In genomic region chr10:80302471-80302881, GRCm38 (mm10) we compare ENCODE assay signal across 8 mouse cellular contexts. TPM values are rescaled to one million over a fixed set of nuclear protein-coding genes. Genes with fewer than 3 reads are reported as not detected.
A peak's percentile ranks its signal among the peaks of the same experiment; 100 is the strongest.
DNase-seq lines count a peak whose midpoint lies in the region; ATAC-seq lines count a peak whose summit lies in the region.

No protein-coding gene starts in this region.

- WGBS in forebrain, embryonic 11.5 days: 18% methylated on average over 9 of the region's 9 CpGs
- 11% methylated on average over 9 of the region's 9 CpGs for WGBS in heart, embryonic 15.5 days
- 12% methylated on average over 9 of the region's 9 CpGs for WGBS in kidney, embryonic 15.5 days
- WGBS in lung, embryonic 16.5 days: 5% methylated on average over 9 of the region's 9 CpGs

- peak; percentile 75 for DNase-seq in right cerebral cortex, postnatal 4 days
- DNase-seq in right cerebral cortex, postnatal 14 days: no peak
- no peak for DNase-seq in forebrain, embryonic 11.5 days (ENCODE audit: low spot score)
- peak; percentile 63 for DNase-seq in retina, postnatal 1 day
- DNase-seq in spleen, adult 18-20 months: no peak

- no peak overlapping the region for H3K27ac ChIP-seq in forebrain, embryonic 11.5 days (ENCODE audit: low read depth, low read length)
- H3K27ac ChIP-seq in heart, embryonic 15.5 days: peak overlapping the region; percentile 42; the same call in 1 of the 2 replicates
- no peak overlapping the region for H3K27ac ChIP-seq in kidney, embryonic 15.5 days
- H3K27ac ChIP-seq in lung, embryonic 16.5 days (ENCODE audit: low read length): peak overlapping the region; percentile 52

- H3K9ac ChIP-seq in forebrain, embryonic 11.5 days (ENCODE audit: low read length): no peak overlapping the region
- no peak overlapping the region; the same call in 1 of the 2 replicates for H3K9ac ChIP-seq in heart, embryonic 15.5 days
- H3K9ac ChIP-seq in kidney, embryonic 15.5 days: 0 out of 2 replicates have a peak overlapping the region, but pooled peaks have one; percentile 17
- 0 out of 2 replicates have a peak overlapping the region, but pooled peaks have one; percentile 39 for H3K9ac ChIP-seq in lung, embryonic 16.5 days (ENCODE audit: low read length)

- H3K4me1 ChIP-seq in forebrain, embryonic 11.5 days (replicated peaks; ENCODE audit: control insufficient read depth, insufficient read depth, low read length): peaks cover 40% of the 10 kb centered on the region
- peaks cover 10% of the 10 kb centered on the region for H3K4me1 ChIP-seq in heart, embryonic 15.5 days (replicated peaks)
- H3K4me1 ChIP-seq in kidney, embryonic 15.5 days: peaks cover 26% of the 10 kb centered on the region
- peaks cover 17% of the 10 kb centered on the region for H3K4me1 ChIP-seq in lung, embryonic 16.5 days (replicated peaks; ENCODE audit: control insufficient read depth, insufficient read depth, low read length)

- peaks cover 5% of the 10 kb centered on the region for H3K27me3 ChIP-seq in forebrain, embryonic 11.5 days (ENCODE audit: control insufficient read depth, insufficient read depth, low read length)
- H3K27me3 ChIP-seq in heart, embryonic 15.5 days: peaks cover 97% of the 10 kb centered on the region
- peaks cover 98% of the 10 kb centered on the region for H3K27me3 ChIP-seq in kidney, embryonic 15.5 days
- H3K27me3 ChIP-seq in lung, embryonic 16.5 days (ENCODE audit: control insufficient read depth, insufficient read depth, low read depth, low read length): peaks cover 67% of the 10 kb centered on the region

- H3K36me3 ChIP-seq in forebrain, embryonic 11.5 days (ENCODE audit: control insufficient read depth, insufficient read depth, low read length): peaks cover 12% of the 10 kb centered on the region; the same call in 1 of the 2 replicates
- no peaks in the 10 kb centered on the region for H3K36me3 ChIP-seq in heart, embryonic 15.5 days
- no peaks in the 10 kb centered on the region for H3K36me3 ChIP-seq in kidney, embryonic 15.5 days
- H3K36me3 ChIP-seq in lung, embryonic 16.5 days (ENCODE audit: control insufficient read depth, insufficient read depth, low read length): no peaks in the 10 kb centered on the region

- no peaks in the 10 kb centered on the region for H3K9me3 ChIP-seq in forebrain, embryonic 11.5 days (ENCODE audit: control insufficient read depth, low read length)
- H3K9me3 ChIP-seq in heart, embryonic 15.5 days (replicated peaks): no peaks in the 10 kb centered on the region
- no peaks in the 10 kb centered on the region for H3K9me3 ChIP-seq in kidney, embryonic 15.5 days (replicated peaks)
- H3K9me3 ChIP-seq in lung, embryonic 16.5 days (ENCODE audit: control insufficient read depth, low read length): no peaks in the 10 kb centered on the region

- peak overlapping the region; percentile 74 for H3K4me2 ChIP-seq in forebrain, embryonic 11.5 days (ENCODE audit: low read depth, low read length, severe bottlenecking)
- H3K4me2 ChIP-seq in heart, embryonic 15.5 days: peak overlapping the region; percentile 21
- H3K4me2 ChIP-seq in kidney, embryonic 15.5 days: peak overlapping the region; percentile 26
- H3K4me2 ChIP-seq in lung, embryonic 16.5 days (ENCODE audit: low read depth, low read length): peak overlapping the region; percentile 27

- ATAC-seq in forebrain, embryonic 11.5 days (replicated peaks; ENCODE audit: low FRiP score): no peak
- ATAC-seq in heart, embryonic 15.5 days (replicated peaks; ENCODE audit: insufficient number of reproducible peaks, insufficient read depth, low FRiP score, low read depth): peak; percentile 53
- ATAC-seq in kidney, embryonic 15.5 days (replicated peaks; ENCODE audit: low FRiP score): peak; percentile 53
- peak; percentile 95 for ATAC-seq in lung, embryonic 16.5 days (ENCODE audit: low read depth)

- H3K4me3 ChIP-seq in forebrain, embryonic 11.5 days (ENCODE audit: low read depth, low read length): peak overlapping the region; percentile 63
- H3K4me3 ChIP-seq in heart, embryonic 15.5 days: no peak overlapping the region
- 0 out of 2 replicates have a peak overlapping the region, but pooled peaks have one; percentile 4 for H3K4me3 ChIP-seq in kidney, embryonic 15.5 days (replicated peaks)
- no peak overlapping the region for H3K4me3 ChIP-seq in lung, embryonic 16.5 days (ENCODE audit: low read length)

RNA-seq across cellular contexts. Expression of gene Apc2, which starts 6.7 kb away (rescaled TPM):
- polyA plus RNA-seq in forebrain, embryonic 11.5 days (2014; fragmentation: Nextera tagmentation; extraction: Ambion mirVana): 75.5 and 77.7 TPM in 2 replicates
- 0.96 and 2.1 TPM in 2 replicates for polyA plus RNA-seq in heart, embryonic 15.5 days (2015; fragmentation: Nextera tagmentation; extraction: Ambion mirVana)
- polyA plus RNA-seq in kidney, embryonic 15.5 days (2015; fragmentation: Nextera tagmentation; extraction: Ambion mirVana): 1.6 and 2.4 TPM in 2 replicates
- 0.67 and 0.88 TPM in 2 replicates for polyA plus RNA-seq in lung, embryonic 16.5 days (2015; fragmentation: Nextera tagmentation; extraction: Ambion mirVana)

RNA-seq across cellular contexts. Expression of gene Rps15, which starts 10.2 kb away (rescaled TPM):
- 858 and 895 TPM in 2 replicates for polyA plus RNA-seq in forebrain, embryonic 11.5 days (2014; fragmentation: Nextera tagmentation; extraction: Ambion mirVana)
- 525 and 544 TPM in 2 replicates for polyA plus RNA-seq in heart, embryonic 15.5 days (2015; fragmentation: Nextera tagmentation; extraction: Ambion mirVana)
- polyA plus RNA-seq in kidney, embryonic 15.5 days (2015; fragmentation: Nextera tagmentation; extraction: Ambion mirVana): 1,002 and 1,019 TPM in 2 replicates
- 915 and 939 TPM in 2 replicates for polyA plus RNA-seq in lung, embryonic 16.5 days (2015; fragmentation: Nextera tagmentation; extraction: Ambion mirVana)

RNA-seq across cellular contexts. Expression of gene 2310011J03Rik, which starts 17.9 kb away (rescaled TPM):
- 39.7 and 45.2 TPM in 2 replicates for polyA plus RNA-seq in forebrain, embryonic 11.5 days (2014; fragmentation: Nextera tagmentation; extraction: Ambion mirVana)
- polyA plus RNA-seq in heart, embryonic 15.5 days (2015; fragmentation: Nextera tagmentation; extraction: Ambion mirVana): 32.4 and 36.8 TPM in 2 replicates
- polyA plus RNA-seq in kidney, embryonic 15.5 days (2015; fragmentation: Nextera tagmentation; extraction: Ambion mirVana): 49.5 and 52.7 TPM in 2 replicates
- polyA plus RNA-seq in lung, embryonic 16.5 days (2015; fragmentation: Nextera tagmentation; extraction: Ambion mirVana): 49.2 and 51.8 TPM in 2 replicates

RNA-seq across cellular contexts. Expression of gene Pcsk4, which starts 26.8 kb away (rescaled TPM):
- polyA plus RNA-seq in forebrain, embryonic 11.5 days (2014; fragmentation: Nextera tagmentation; extraction: Ambion mirVana): 3.8 and 4.5 TPM in 2 replicates
- 1.3 and 1.5 TPM in 2 replicates for polyA plus RNA-seq in heart, embryonic 15.5 days (2015; fragmentation: Nextera tagmentation; extraction: Ambion mirVana)
- polyA plus RNA-seq in kidney, embryonic 15.5 days (2015; fragmentation: Nextera tagmentation; extraction: Ambion mirVana): 5.8 and 9.1 TPM in 2 replicates
- 4.2 and 4.3 TPM in 2 replicates for polyA plus RNA-seq in lung, embryonic 16.5 days (2015; fragmentation: Nextera tagmentation; extraction: Ambion mirVana)

RNA-seq across cellular contexts. Expression of gene Reep6, which starts 27.3 kb away (rescaled TPM):
- 7.0 and 8.0 TPM in 2 replicates for polyA plus RNA-seq in forebrain, embryonic 11.5 days (2014; fragmentation: Nextera tagmentation; extraction: Ambion mirVana)
- 1.6 and 3.4 TPM in 2 replicates for polyA plus RNA-seq in heart, embryonic 15.5 days (2015; fragmentation: Nextera tagmentation; extraction: Ambion mirVana)
- 8.4 and 10.5 TPM in 2 replicates for polyA plus RNA-seq in kidney, embryonic 15.5 days (2015; fragmentation: Nextera tagmentation; extraction: Ambion mirVana)
- polyA plus RNA-seq in lung, embryonic 16.5 days (2015; fragmentation: Nextera tagmentation; extraction: Ambion mirVana): 15.6 and 17.0 TPM in 2 replicates

Comparison
In these comparisons a context has a peak if more than half of its experiments do, and no peak if none do; other contexts are left out.
1. DNase-seq: peak in right cerebral cortex, postnatal 4 days (single experiment) and retina, postnatal 1 day (single experiment); none in right cerebral cortex, postnatal 14 days (single experiment), forebrain, embryonic 11.5 days (single experiment) and spleen, adult 18-20 months (0 of 2).
2. H3K27ac ChIP-seq: peak in heart, embryonic 15.5 days (single experiment) and lung, embryonic 16.5 days (single experiment); none in forebrain, embryonic 11.5 days (single experiment) and kidney, embryonic 15.5 days (single experiment).
3. H3K4me2 ChIP-seq: peak in every context shown above with its lines; median percentile 74 in forebrain, embryonic 11.5 days; 27 in lung, embryonic 16.5 days; 26 in kidney, embryonic 15.5 days; 21 in heart, embryonic 15.5 days.
4. H3K4me3 ChIP-seq: peak in forebrain, embryonic 11.5 days (single experiment) and kidney, embryonic 15.5 days (single experiment); none in heart, embryonic 15.5 days (single experiment) and lung, embryonic 16.5 days (single experiment).
5. H3K9ac ChIP-seq: peak in kidney, embryonic 15.5 days (single experiment) and lung, embryonic 16.5 days (single experiment); none in forebrain, embryonic 11.5 days (single experiment) and heart, embryonic 15.5 days (single experiment).
6. RNA of gene Apc2, which starts 6.7 kb away (polyA plus RNA-seq): 75.5 to 77.7 TPM in forebrain, embryonic 11.5 days; 1.6 to 2.4 TPM in kidney, embryonic 15.5 days, 0.96 to 2.1 TPM in heart, embryonic 15.5 days and 0.67 to 0.88 TPM in lung, embryonic 16.5 days; every median in the first group is over 10 times any median in the second.